Mouse (Mus musculus) embryonic facial prominence, embryonic 14.5 days (tissue): ENCODE measurements at regions not wholly inside any gene's neighbourhood (a gene's known extent, or its start where the extent isn't known, plus 50 kb on each side); places are given as distances from the start of the nearest gene placed in this dataset.
A peak's percentile ranks its signal among the peaks of the same experiment; 100 is the strongest.

ENCODE experiments used
- ATAC-seq: fragments of 200-750 bp; cut with Nextera tagmentation; 2 replicates; pipeline ENCODE4 v1.8.0; 2017; ENCODE audit warnings: low read depth, moderate number of reproducible peaks, moderate TSS enrichment
- DNase-seq: peaks from one replicate; pipeline ENCODE4 v3.0.0-alpha.2; 2015; ENCODE audit warnings: low spot score
- H3K27ac ChIP-seq: fragments of 300-500 bp; sonication (generic); replicated peaks from 2 replicates; pipeline ENCODE4 v1.5.1; 2014; ENCODE audit warnings: low read depth, mild to moderate bottlenecking, low read length, moderate library complexity
- H3K27me3 ChIP-seq: fragments of 300-500 bp; sonication (generic); replicated peaks from 2 replicates; pipeline ENCODE4 v1.6.1; 2014; ENCODE audit warnings: low read length; ENCODE audit not compliant: control insufficient read depth, insufficient read depth
- H3K36me3 ChIP-seq: fragments of 300-500 bp; sonication (generic); 2 replicates; pipeline ENCODE4 v1.6.1; 2014; ENCODE audit warnings: low read length, mixed read lengths; ENCODE audit not compliant: control insufficient read depth, insufficient read depth
- H3K4me1 ChIP-seq: fragments of 300-500 bp; sonication (generic); 2 replicates; pipeline ENCODE4 v1.6.1; 2014; ENCODE audit warnings: antibody characterized with exemption, low read length; ENCODE audit not compliant: control insufficient read depth, insufficient read depth
- H3K4me2 ChIP-seq: fragments of 300-500 bp; sonication (generic); 2 replicates; pipeline ENCODE4 v1.6.1; 2014; ENCODE audit warnings: low read depth, mild to moderate bottlenecking, low read length, moderate library complexity, mixed read lengths
- H3K4me3 ChIP-seq: fragments of 300-500 bp; sonication (generic); 2 replicates; pipeline ENCODE4 v1.5.1; 2014; ENCODE audit warnings: low read depth, mild to moderate bottlenecking, low read length
- H3K9ac ChIP-seq: fragments of 300-500 bp; sonication (generic); 2 replicates; pipeline ENCODE4 v1.6.1; 2014; ENCODE audit warnings: low read depth, mild to moderate bottlenecking, low read length, moderate library complexity, mixed read lengths
- H3K9me3 ChIP-seq: fragments of 300-500 bp; sonication (generic); 2 replicates; pipeline ENCODE4 v1.6.1; 2016; ENCODE audit warnings: low read length; ENCODE audit not compliant: control insufficient read depth
- WGBS: fragments of 180-500 bp; shearing (Covaris S2); extraction: QIAGEN DNeasy Blood & Tissue Kit; methylation state at CpG from one replicate; pipeline ENCODE4 v1.1.7; 2014; 5-methylcytosine and 5-hydroxymethylcytosine counted together

- 66% methylated on average over 13 of the region's 13 CpGs for WGBS
- DNase-seq: peak; percentile 9
- H3K27me3 ChIP-seq: no peaks in the 10 kb centered on the region
- H3K9ac ChIP-seq: no peak overlapping the region
- ATAC-seq: no peak
- H3K4me1 ChIP-seq: no peaks in the 10 kb centered on the region
- H3K9me3 ChIP-seq: no peaks in the 10 kb centered on the region
- H3K4me2 ChIP-seq: no peak overlapping the region
- no peak overlapping the region for H3K27ac ChIP-seq
- no peak overlapping the region for H3K4me3 ChIP-seq
- H3K36me3 ChIP-seq: no peaks in the 10 kb centered on the region
Measured at GRCm38 (mm10) chr14:71808863-71809487, 682.7 kb downstream of the Gm9195 start.

- ATAC-seq (no peak), DNase-seq (peak; percentile 7)
- no peaks in the 10 kb centered on the region for H3K9me3 ChIP-seq
- no peak overlapping the region for H3K4me2 ChIP-seq
- 62% methylated on average over 3 of the region's 3 CpGs for WGBS
- H3K27ac ChIP-seq: no peak overlapping the region
- H3K27me3 ChIP-seq: no peaks in the 10 kb centered on the region
- H3K4me3 ChIP-seq: no peak overlapping the region
- no peaks in the 10 kb centered on the region for H3K36me3 ChIP-seq
- H3K4me1 ChIP-seq: no peaks in the 10 kb centered on the region
- no peak overlapping the region for H3K9ac ChIP-seq
Measured at GRCm38 (mm10) chr14:71805624-71806023, 686.0 kb downstream of the Gm9195 start.

- 56% methylated on average over 4 of the region's 4 CpGs for WGBS
- Histone ChIP-seq H3K27ac (no peak overlapping the region), H3K9me3 (no peaks in the 10 kb centered on the region), H3K4me2 (no peak overlapping the region), H3K4me1 (no peaks in the 10 kb centered on the region), H3K9ac (no peak overlapping the region), H3K36me3 (no peaks in the 10 kb centered on the region), H3K27me3 (no peaks in the 10 kb centered on the region), H3K4me3 (no peak overlapping the region)
- ATAC-seq: no peak
- DNase-seq: no peak
Measured at GRCm38 (mm10) chr14:71799861-71800260, 691.8 kb downstream of the Gm9195 start.

- Histone ChIP-seq H3K4me3 (no peak overlapping the region), H3K36me3 (no peaks in the 10 kb centered on the region), H3K27me3 (no peaks in the 10 kb centered on the region), H3K4me1 (no peaks in the 10 kb centered on the region), H3K9ac (no peak overlapping the region), H3K9me3 (no peaks in the 10 kb centered on the region), H3K27ac (no peak overlapping the region), H3K4me2 (no peak overlapping the region)
- no peak for ATAC-seq
- no peak for DNase-seq
- 78% methylated on average over 3 of the region's 3 CpGs for WGBS
Measured at GRCm38 (mm10) chr14:71795713-71796112, 695.9 kb downstream of the Gm9195 start.

DNA sequence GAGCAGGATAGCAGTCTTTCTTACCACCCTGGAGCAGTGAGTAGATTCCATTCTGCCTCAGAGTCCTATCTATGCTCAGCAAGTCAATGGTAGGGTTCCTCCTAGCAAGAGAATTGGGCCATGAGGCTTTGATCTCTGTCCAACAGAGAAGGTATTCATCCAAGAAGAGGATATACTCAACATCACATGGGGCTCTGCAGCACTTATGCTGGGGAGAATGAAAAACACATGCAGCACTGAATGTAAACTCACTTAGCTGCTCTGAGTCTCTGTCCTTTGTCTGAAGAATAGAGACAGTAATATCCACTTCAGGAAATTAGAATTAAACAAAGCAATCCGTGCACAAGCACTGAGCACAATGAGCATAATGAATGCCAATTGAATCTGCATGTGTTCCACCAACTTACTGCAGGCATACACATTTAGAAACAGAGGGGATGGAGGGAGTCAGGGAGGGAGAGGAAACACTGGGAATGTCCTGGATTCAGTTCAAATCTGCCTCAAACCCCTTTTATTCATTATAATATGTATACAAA is 714.6 kb downstream of the Gm9195 start:
- H3K27me3 ChIP-seq: no peaks in the 10 kb centered on the region
- DNase-seq: peak; percentile 85
- peak; percentile 71; the same call in 1 of the 2 replicates for ATAC-seq
- 0 out of 2 replicates have a peak, but pooled peaks cover 4% of the 10 kb centered on the region for H3K4me1 ChIP-seq
- H3K9ac ChIP-seq: no peak overlapping the region
- no peak overlapping the region for H3K4me2 ChIP-seq
- H3K36me3 ChIP-seq: no peaks in the 10 kb centered on the region
- H3K4me3 ChIP-seq: no peak overlapping the region
- WGBS: 31% methylated on average over 1 of the region's 1 CpGs
- no peaks in the 10 kb centered on the region for H3K9me3 ChIP-seq
- H3K27ac ChIP-seq: no peak overlapping the region

DNA sequence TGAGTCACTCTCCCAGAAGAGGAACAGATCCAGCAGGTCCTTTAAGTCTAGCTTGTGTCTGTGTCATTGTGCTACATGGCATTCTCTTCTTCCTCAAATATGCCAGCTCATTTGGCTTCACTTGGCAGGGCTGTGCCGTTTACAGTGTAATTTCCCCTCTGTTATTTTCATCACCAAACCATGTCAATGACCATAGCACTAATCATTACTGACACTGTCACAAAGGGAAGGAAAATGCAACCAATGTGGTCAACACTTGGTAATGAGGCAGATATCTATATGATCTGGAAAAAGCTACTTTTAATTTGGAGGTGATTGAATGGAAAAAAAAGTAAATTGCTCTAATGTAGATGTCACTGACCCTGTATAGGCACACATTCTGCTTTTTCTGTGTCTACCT is 724.8 kb downstream of the Gm9195 start:
- no peaks in the 10 kb centered on the region for H3K27me3 ChIP-seq

DNA sequence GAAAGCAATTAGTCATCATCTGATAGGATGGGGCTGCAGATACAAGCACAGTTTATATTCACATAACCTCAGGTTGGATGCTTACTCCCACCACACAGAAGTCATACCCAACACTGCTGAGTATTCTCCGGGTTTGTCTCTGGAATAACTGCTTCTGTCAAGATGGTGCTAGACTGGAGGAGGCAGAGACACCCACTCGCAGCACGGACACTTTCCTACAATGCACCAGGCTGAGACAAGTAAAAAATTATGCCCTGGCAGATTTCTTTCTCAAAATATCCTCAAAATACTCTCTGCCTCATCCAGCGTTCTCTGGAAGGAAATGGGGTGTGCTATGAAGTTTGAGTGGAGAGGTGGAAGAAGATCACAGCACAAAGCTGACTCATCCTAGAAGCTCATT is 763.1 kb downstream of the Gm9195 start:
- H3K4me3 ChIP-seq: no peak overlapping the region
- no peak overlapping the region for H3K9ac ChIP-seq
- H3K4me2 ChIP-seq: no peak overlapping the region
- ATAC-seq (no peak), DNase-seq (no peak)
- no peaks in the 10 kb centered on the region for H3K9me3 ChIP-seq
- no peaks in the 10 kb centered on the region for H3K36me3 ChIP-seq
- no peaks in the 10 kb centered on the region for H3K27me3 ChIP-seq
- peaks cover 1% of the 10 kb centered on the region; the same call in 1 of the 2 replicates for H3K4me1 ChIP-seq
- 88% methylated on average over 4 of the region's 4 CpGs for WGBS
- H3K27ac ChIP-seq: no peak overlapping the region

More for the DNA sequence above, 724.8 kb downstream of the Gm9195 start:
- Histone ChIP-seq H3K36me3 (no peaks in the 10 kb centered on the region), H3K4me1 (no peaks in the 10 kb centered on the region), H3K4me2 (no peak overlapping the region), H3K9ac (no peak overlapping the region), H3K27ac (no peak overlapping the region), H3K4me3 (no peak overlapping the region), H3K9me3 (no peaks in the 10 kb centered on the region)
- DNase-seq (no peak), ATAC-seq (no peak)
- 69% methylated on average over 1 of the region's 1 CpGs for WGBS

GRCm38 (mm10) chr14:71723526-71723925 is 768.1 kb downstream of the Gm9195 start:
- Histone ChIP-seq H3K9ac (no peak overlapping the region), H3K27ac (no peak overlapping the region), H3K4me3 (no peak overlapping the region), H3K9me3 (no peaks in the 10 kb centered on the region), H3K4me2 (no peak overlapping the region), H3K27me3 (no peaks in the 10 kb centered on the region), H3K4me1 (peaks cover 3% of the 10 kb centered on the region; the same call in 1 of the 2 replicates), H3K36me3 (no peaks in the 10 kb centered on the region)
- ATAC-seq: no peak
- whole genome bisulfite sequencing: 23% methylated on average over 2 of the region's 2 CpGs
- DNase-seq: peak; percentile 68
